Mouse (Mus musculus): ENCODE results near the gene Epb41. TPM values are rescaled to one million over a fixed set of nuclear protein-coding genes. Genes with fewer than 3 reads are reported as not detected.
A peak's percentile ranks its signal among the peaks of the same experiment; 100 is the strongest.

Epb41 gene
- total and polyA plus RNA-seq, 2 experiments from 2014 or later: 29.4 to 77.1 TPM

DNA sequence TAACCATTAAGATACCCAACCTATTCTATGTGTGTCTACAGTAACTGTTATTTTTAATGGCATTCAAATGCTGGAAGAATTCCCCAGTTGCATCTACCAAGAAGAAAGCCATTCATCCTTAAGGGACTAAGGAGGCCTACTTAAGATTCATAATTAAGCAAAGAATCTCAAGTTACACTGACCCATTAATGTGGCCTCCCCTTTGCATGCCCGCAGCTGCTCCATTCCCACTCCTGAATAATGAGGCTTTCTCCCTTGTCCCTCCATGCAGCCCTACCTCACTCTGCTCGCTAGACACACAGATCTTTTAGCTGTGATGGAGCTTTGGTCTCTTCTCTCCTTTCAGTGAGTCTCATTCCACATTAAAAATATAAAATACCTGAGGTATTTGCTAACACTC is 40.9 kb downstream of the Epb41 start:
- Histone ChIP-seq H3K4me3 (ENCODE audit: low read depth, low read length) (no peak overlapping the region), H3K4me2 (ENCODE audit: low read depth, low read length, poor library complexity, severe bottlenecking) (no peak overlapping the region), H3K27ac (ENCODE audit: low read depth, low read length) (no peak overlapping the region), H3K27me3 (ENCODE audit: insufficient read depth, low read length) (no peaks in the 10 kb centered on the region), H3K9me3 (ENCODE audit: low read length) (no peaks in the 10 kb centered on the region), H3K36me3 (ENCODE audit: insufficient read depth, low read length) (no peaks in the 10 kb centered on the region), H3K4me1 (ENCODE audit: insufficient read depth, low read length) (no peaks in the 10 kb centered on the region), H3K9ac (replicated peaks; ENCODE audit: low read length, poor library complexity, severe bottlenecking) (no peak overlapping the region)
- ATAC-seq (ENCODE audit: low FRiP score) (no peak), DNase-seq (ENCODE audit: low spot score) (no peak)
- 24% methylated on average over 2 of the region's 2 CpGs for WGBS
- no peak for TF ChIP-seq CTCF (IDR thresholded peaks at IDR 0.05)

- DNase-seq (ENCODE audit: low spot score): no peak
- Histone ChIP-seq H3K9ac (replicated peaks; ENCODE audit: low read length, poor library complexity, severe bottlenecking) (no peak overlapping the region), H3K4me3 (ENCODE audit: low read depth, low read length) (no peak overlapping the region), H3K27me3 (ENCODE audit: insufficient read depth, low read length) (no peaks in the 10 kb centered on the region), H3K9me3 (ENCODE audit: low read length) (no peaks in the 10 kb centered on the region), H3K4me1 (ENCODE audit: insufficient read depth, low read length) (no peaks in the 10 kb centered on the region), H3K4me2 (ENCODE audit: low read depth, low read length, poor library complexity, severe bottlenecking) (no peak overlapping the region), H3K27ac (ENCODE audit: low read depth, low read length) (no peak overlapping the region), H3K36me3 (ENCODE audit: insufficient read depth, low read length) (no peaks in the 10 kb centered on the region)
- no peak for ATAC-seq (ENCODE audit: low FRiP score)
- peak; percentile 53 for TF ChIP-seq CTCF (IDR thresholded peaks at IDR 0.05)
- 84% methylated on average over 1 of the region's 1 CpGs for WGBS
These were observed 41.9 kb downstream of the Epb41 start for GRCm38 (mm10) chr4:132033183-132033582.

DNA sequence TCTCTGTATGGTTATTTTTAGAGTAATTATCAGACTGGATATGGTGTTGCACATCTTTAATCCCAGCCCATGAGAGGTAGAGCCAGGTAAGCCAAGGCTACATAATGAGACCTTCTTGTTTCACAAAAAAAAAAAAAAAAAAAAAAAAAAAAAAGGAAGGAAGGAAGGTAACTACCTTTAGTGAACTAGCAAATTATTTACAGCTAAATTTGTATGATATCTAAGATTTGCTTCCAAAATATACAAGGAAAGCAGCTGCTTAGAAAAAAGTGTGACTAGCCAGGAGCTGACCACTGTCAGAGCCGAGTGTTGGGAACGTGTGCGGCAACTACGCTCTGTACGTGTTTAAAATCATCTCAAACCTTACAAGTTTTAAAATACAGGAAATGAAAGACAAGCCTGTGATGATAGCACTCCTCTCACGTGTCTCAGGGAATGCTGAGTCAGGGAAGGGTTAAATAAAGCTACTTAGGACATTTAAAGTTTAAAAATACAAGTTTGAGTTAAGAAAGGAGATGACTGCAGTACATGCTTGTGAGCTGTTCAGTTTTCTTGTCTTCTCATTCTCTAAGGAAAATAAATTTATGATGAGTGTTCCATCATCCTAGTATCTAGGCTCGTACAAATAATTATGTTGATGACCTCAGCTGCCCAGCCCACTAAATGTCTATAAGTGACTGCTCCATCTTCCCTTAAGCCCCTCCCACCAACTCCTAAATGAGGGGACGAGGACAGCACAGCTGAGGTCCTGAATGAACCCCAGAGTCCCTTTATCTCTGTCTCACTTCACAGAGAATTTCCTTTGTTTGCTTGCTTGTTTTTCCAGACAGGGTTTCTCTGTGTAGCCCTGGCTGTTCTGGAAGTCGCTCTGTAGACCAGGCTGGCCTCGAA is 45.0 kb downstream of the Epb41 start:
- Histone ChIP-seq H3K36me3 (ENCODE audit: insufficient read depth, low read length) (no peaks in the 10 kb centered on the region), H3K4me1 (ENCODE audit: insufficient read depth, low read length) (no peaks in the 10 kb centered on the region), H3K9me3 (ENCODE audit: low read length) (no peaks in the 10 kb centered on the region), H3K27me3 (ENCODE audit: insufficient read depth, low read length) (no peaks in the 10 kb centered on the region), H3K9ac (replicated peaks; ENCODE audit: low read length, poor library complexity, severe bottlenecking) (no peak overlapping the region), H3K4me2 (ENCODE audit: low read depth, low read length, poor library complexity, severe bottlenecking) (no peak overlapping the region), H3K27ac (ENCODE audit: low read depth, low read length) (no peak overlapping the region), H3K4me3 (ENCODE audit: low read depth, low read length) (no peak overlapping the region)
- 67% methylated on average over 10 of the region's 10 CpGs for WGBS
- TF ChIP-seq CTCF (IDR thresholded peaks at IDR 0.05): no peak
- ATAC-seq (ENCODE audit: low FRiP score) (no peak), DNase-seq (ENCODE audit: low spot score) (no peak)

DNA sequence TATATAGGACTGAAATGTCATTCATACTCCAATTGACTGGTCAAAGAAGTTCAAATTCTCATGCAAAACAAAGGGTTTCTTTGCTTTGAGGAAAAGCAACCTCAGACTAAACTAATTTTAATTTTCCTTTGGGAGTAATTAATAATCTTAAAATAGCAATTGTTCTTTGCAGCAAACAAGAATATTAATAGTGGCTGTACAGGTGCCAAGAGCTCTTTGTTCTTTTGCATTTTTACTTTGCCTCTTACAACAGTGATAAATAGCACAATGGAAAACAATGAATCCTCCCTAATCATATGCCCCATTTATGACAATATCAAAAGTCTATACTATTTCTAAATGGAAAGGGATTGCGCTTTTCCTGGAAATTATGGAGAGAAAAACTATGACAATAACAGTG is 47.3 kb downstream of the Epb41 start:
- Histone ChIP-seq H3K27ac (ENCODE audit: low read depth, low read length) (no peak overlapping the region), H3K27me3 (ENCODE audit: insufficient read depth, low read length) (no peaks in the 10 kb centered on the region), H3K4me1 (ENCODE audit: insufficient read depth, low read length) (no peaks in the 10 kb centered on the region), H3K9me3 (ENCODE audit: low read length) (no peaks in the 10 kb centered on the region), H3K9ac (replicated peaks; ENCODE audit: low read length, poor library complexity, severe bottlenecking) (no peak overlapping the region), H3K4me2 (ENCODE audit: low read depth, low read length, poor library complexity, severe bottlenecking) (no peak overlapping the region), H3K4me3 (ENCODE audit: low read depth, low read length) (no peak overlapping the region), H3K36me3 (ENCODE audit: insufficient read depth, low read length) (no peaks in the 10 kb centered on the region)
- no peak for TF ChIP-seq CTCF (IDR thresholded peaks at IDR 0.05)
- 98% methylated on average over 1 of the region's 1 CpGs for WGBS
- ATAC-seq (ENCODE audit: low FRiP score) (no peak), DNase-seq (ENCODE audit: low spot score) (no peak)

DNA sequence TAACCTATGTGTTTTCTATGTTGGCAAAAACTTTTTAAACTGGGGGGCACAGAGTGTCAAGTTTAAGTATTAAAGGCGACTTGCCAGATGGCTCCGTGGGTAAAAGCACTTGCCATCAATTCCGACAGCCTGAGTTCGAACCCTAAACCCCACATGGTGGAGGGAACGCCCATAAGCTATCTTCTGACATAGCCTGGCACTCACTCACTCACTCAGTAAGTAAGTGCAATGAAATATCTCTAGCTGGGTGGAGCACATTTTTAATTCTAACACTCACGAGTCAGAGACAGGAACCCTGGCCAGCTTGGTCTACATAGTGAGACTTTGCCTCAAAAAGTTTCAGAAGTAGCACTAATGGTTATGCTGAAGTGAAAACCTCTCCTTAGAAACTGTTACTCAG is 48.0 kb downstream of the Epb41 start:
- no peak for TF ChIP-seq CTCF (IDR thresholded peaks at IDR 0.05)
- H3K4me1 ChIP-seq (ENCODE audit: insufficient read depth, low read length): no peaks in the 10 kb centered on the region
- DNase-seq (ENCODE audit: low spot score) (no peak), ATAC-seq (ENCODE audit: low FRiP score) (no peak)
- no peak overlapping the region for H3K9ac ChIP-seq (replicated peaks; ENCODE audit: low read length, poor library complexity, severe bottlenecking)
- H3K27me3 ChIP-seq (ENCODE audit: insufficient read depth, low read length): no peaks in the 10 kb centered on the region
- no peak overlapping the region for H3K4me3 ChIP-seq (ENCODE audit: low read depth, low read length)
- 89% methylated on average over 6 of the region's 6 CpGs for WGBS
- H3K27ac ChIP-seq (ENCODE audit: low read depth, low read length): no peak overlapping the region
- no peak overlapping the region for H3K4me2 ChIP-seq (ENCODE audit: low read depth, low read length, poor library complexity, severe bottlenecking)
- no peaks in the 10 kb centered on the region for H3K36me3 ChIP-seq (ENCODE audit: insufficient read depth, low read length)
- no peaks in the 10 kb centered on the region for H3K9me3 ChIP-seq (ENCODE audit: low read length)

- ATAC-seq (ENCODE audit: low FRiP score): no peak
These were observed 49.2 kb downstream of the Epb41 start for GRCm38 (mm10) chr4:132025738-132026527.

More at GRCm38 (mm10) chr4:132025738-132026527, 49.2 kb downstream of the Epb41 start:
- no peaks in the 10 kb centered on the region for H3K4me1 ChIP-seq (ENCODE audit: insufficient read depth, low read length)
- H3K9ac ChIP-seq (replicated peaks; ENCODE audit: low read length, poor library complexity, severe bottlenecking): no peak overlapping the region
- H3K9me3 ChIP-seq (ENCODE audit: low read length): no peaks in the 10 kb centered on the region
- H3K27ac ChIP-seq (ENCODE audit: low read depth, low read length): 0 out of 2 replicates have a peak overlapping the region, but pooled peaks have one; percentile 4
- H3K4me3 ChIP-seq (ENCODE audit: low read depth, low read length): no peak overlapping the region
- H3K4me2 ChIP-seq (ENCODE audit: low read depth, low read length, poor library complexity, severe bottlenecking): no peak overlapping the region
- DNase-seq (ENCODE audit: low spot score): no peak
- H3K36me3 ChIP-seq (ENCODE audit: insufficient read depth, low read length): no peaks in the 10 kb centered on the region
- no peak for TF ChIP-seq CTCF (IDR thresholded peaks at IDR 0.05)
- WGBS: 35% methylated on average over 5 of the region's 5 CpGs
- H3K27me3 ChIP-seq (ENCODE audit: insufficient read depth, low read length): no peaks in the 10 kb centered on the region
